Mouse (Mus musculus): ENCODE measurements at regions not wholly inside any gene's neighbourhood (a gene's known extent, or its start where the extent isn't known, plus 50 kb on each side); places are given as distances from the start of the nearest gene placed in this dataset.
A peak's percentile ranks its signal among the peaks of the same experiment; 100 is the strongest.

GRCm38 (mm10) chr3:45523281-45523680, 145.1 kb downstream of the Pcdh10 start:
- Histone ChIP-seq H3K4me3 (ENCODE audit: low read length) (no peak overlapping the region), H3K27ac (ENCODE audit: low read length) (no peak overlapping the region), H3K4me2 (replicated peaks; ENCODE audit: low read depth, low read length) (no peak overlapping the region), H3K9ac (replicated peaks; ENCODE audit: low read length) (no peak overlapping the region), H3K27me3 (ENCODE audit: insufficient read depth, low read length) (no peaks in the 10 kb centered on the region), H3K4me1 (ENCODE audit: insufficient read depth, low read length) (no peaks in the 10 kb centered on the region), H3K36me3 (ENCODE audit: insufficient read depth, low read length) (no peaks in the 10 kb centered on the region), H3K9me3 (ENCODE audit: low read length) (no peaks in the 10 kb centered on the region)
- ATAC-seq (ENCODE audit: low FRiP score, low TSS enrichment): no peak
- WGBS: 76% methylated on average over 4 of the region's 4 CpGs

GRCm38 (mm10) chr3:45547091-45547490, 168.9 kb downstream of the Pcdh10 start:
- Histone ChIP-seq H3K9me3 (ENCODE audit: low read length) (no peaks in the 10 kb centered on the region), H3K9ac (replicated peaks; ENCODE audit: low read length) (no peak overlapping the region), H3K4me2 (replicated peaks; ENCODE audit: low read depth, low read length) (no peak overlapping the region), H3K4me3 (ENCODE audit: low read length) (no peak overlapping the region), H3K27me3 (ENCODE audit: insufficient read depth, low read length) (no peaks in the 10 kb centered on the region), H3K4me1 (ENCODE audit: insufficient read depth, low read length) (no peaks in the 10 kb centered on the region), H3K27ac (ENCODE audit: low read length) (no peak overlapping the region), H3K36me3 (ENCODE audit: insufficient read depth, low read length) (no peaks in the 10 kb centered on the region)
- no peak for ATAC-seq (ENCODE audit: low FRiP score, low TSS enrichment)
- WGBS: 93% methylated on average over 3 of the region's 3 CpGs

GRCm38 (mm10) chr3:45555736-45556135, 177.5 kb downstream of the Pcdh10 start:
- Histone ChIP-seq H3K9me3 (ENCODE audit: low read length) (no peaks in the 10 kb centered on the region), H3K9ac (replicated peaks; ENCODE audit: low read length) (no peak overlapping the region), H3K36me3 (ENCODE audit: insufficient read depth, low read length) (no peaks in the 10 kb centered on the region), H3K4me2 (replicated peaks; ENCODE audit: low read depth, low read length) (no peak overlapping the region), H3K27ac (ENCODE audit: low read length) (no peak overlapping the region), H3K4me1 (ENCODE audit: insufficient read depth, low read length) (no peaks in the 10 kb centered on the region), H3K4me3 (ENCODE audit: low read length) (no peak overlapping the region), H3K27me3 (ENCODE audit: insufficient read depth, low read length) (no peaks in the 10 kb centered on the region)
- WGBS: 31% methylated on average over 1 of the region's 1 CpGs
- 0 out of 2 replicates have a peak, but pooled peaks have one; percentile 71 for ATAC-seq (ENCODE audit: low FRiP score, low TSS enrichment)

GRCm38 (mm10) chr3:45572995-45573394, 194.8 kb downstream of the Pcdh10 start:
- no peak overlapping the region for H3K4me3 ChIP-seq (ENCODE audit: low read length)
- no peak overlapping the region for H3K4me2 ChIP-seq (replicated peaks; ENCODE audit: low read depth, low read length)
- H3K9me3 ChIP-seq (ENCODE audit: low read length): no peaks in the 10 kb centered on the region
- no peaks in the 10 kb centered on the region for H3K4me1 ChIP-seq (ENCODE audit: insufficient read depth, low read length)
- 86% methylated on average over 1 of the region's 1 CpGs for WGBS
- H3K27ac ChIP-seq (ENCODE audit: low read length): no peak overlapping the region
- no peaks in the 10 kb centered on the region for H3K36me3 ChIP-seq (ENCODE audit: insufficient read depth, low read length)
- ATAC-seq (ENCODE audit: low FRiP score, low TSS enrichment): no peak
- H3K27me3 ChIP-seq (ENCODE audit: insufficient read depth, low read length): no peaks in the 10 kb centered on the region
- H3K9ac ChIP-seq (replicated peaks; ENCODE audit: low read length): no peak overlapping the region

- Histone ChIP-seq H3K36me3 (ENCODE audit: insufficient read depth, low read length) (no peaks in the 10 kb centered on the region), H3K27me3 (ENCODE audit: insufficient read depth, low read length) (no peaks in the 10 kb centered on the region), H3K4me2 (replicated peaks; ENCODE audit: low read depth, low read length) (no peak overlapping the region), H3K4me1 (ENCODE audit: insufficient read depth, low read length) (no peaks in the 10 kb centered on the region), H3K4me3 (ENCODE audit: low read length) (no peak overlapping the region), H3K9ac (replicated peaks; ENCODE audit: low read length) (no peak overlapping the region), H3K9me3 (ENCODE audit: low read length) (no peaks in the 10 kb centered on the region), H3K27ac (ENCODE audit: low read length) (no peak overlapping the region)
- ATAC-seq (ENCODE audit: low FRiP score, low TSS enrichment): no peak
- 89% methylated on average over 1 of the region's 1 CpGs for WGBS
Measured at GRCm38 (mm10) chr3:45577035-45577434, 198.8 kb downstream of the Pcdh10 start.

GRCm38 (mm10) chr3:45593561-45593960, 215.4 kb downstream of the Pcdh10 start:
- H3K4me3 ChIP-seq (ENCODE audit: low read length): no peak overlapping the region
- H3K4me2 ChIP-seq (replicated peaks; ENCODE audit: low read depth, low read length): no peak overlapping the region
- H3K9me3 ChIP-seq (ENCODE audit: low read length): no peaks in the 10 kb centered on the region
- ATAC-seq (ENCODE audit: low FRiP score, low TSS enrichment): no peak
- H3K27ac ChIP-seq (ENCODE audit: low read length): no peak overlapping the region
- H3K36me3 ChIP-seq (ENCODE audit: insufficient read depth, low read length): no peaks in the 10 kb centered on the region
- no peaks in the 10 kb centered on the region for H3K27me3 ChIP-seq (ENCODE audit: insufficient read depth, low read length)
- 10% methylated on average over 1 of the region's 1 CpGs for WGBS
- H3K9ac ChIP-seq (replicated peaks; ENCODE audit: low read length): no peak overlapping the region
- no peaks in the 10 kb centered on the region for H3K4me1 ChIP-seq (ENCODE audit: insufficient read depth, low read length)

- H3K27ac ChIP-seq (ENCODE audit: low read length): no peak overlapping the region
- ATAC-seq (ENCODE audit: low FRiP score, low TSS enrichment): no peak
- no peak overlapping the region for H3K4me3 ChIP-seq (ENCODE audit: low read length)
- no peaks in the 10 kb centered on the region for H3K36me3 ChIP-seq (ENCODE audit: insufficient read depth, low read length)
- no peak overlapping the region for H3K4me2 ChIP-seq (replicated peaks; ENCODE audit: low read depth, low read length)
- WGBS: 84% methylated on average over 2 of the region's 2 CpGs
- H3K9me3 ChIP-seq (ENCODE audit: low read length): no peaks in the 10 kb centered on the region
- H3K4me1 ChIP-seq (ENCODE audit: insufficient read depth, low read length): no peaks in the 10 kb centered on the region
- H3K9ac ChIP-seq (replicated peaks; ENCODE audit: low read length): no peak overlapping the region
- H3K27me3 ChIP-seq (ENCODE audit: insufficient read depth, low read length): no peaks in the 10 kb centered on the region
Measured at GRCm38 (mm10) chr3:45602278-45602677, 224.1 kb downstream of the Pcdh10 start.

- no peak for ATAC-seq (ENCODE audit: low FRiP score, low TSS enrichment)
- no peaks in the 10 kb centered on the region for H3K27me3 ChIP-seq (ENCODE audit: insufficient read depth, low read length)
- no peak overlapping the region for H3K27ac ChIP-seq (ENCODE audit: low read length)
- H3K9ac ChIP-seq (replicated peaks; ENCODE audit: low read length): no peak overlapping the region
- no peaks in the 10 kb centered on the region for H3K36me3 ChIP-seq (ENCODE audit: insufficient read depth, low read length)
- 55% methylated on average over 5 of the region's 5 CpGs for WGBS
- no peaks in the 10 kb centered on the region for H3K4me1 ChIP-seq (ENCODE audit: insufficient read depth, low read length)
- no peaks in the 10 kb centered on the region for H3K9me3 ChIP-seq (ENCODE audit: low read length)
- H3K4me2 ChIP-seq (replicated peaks; ENCODE audit: low read depth, low read length): no peak overlapping the region
- no peak overlapping the region for H3K4me3 ChIP-seq (ENCODE audit: low read length)
Measured at GRCm38 (mm10) chr3:45603151-45603550, 225.0 kb downstream of the Pcdh10 start.

GRCm38 (mm10) chr3:45620729-45621128, 242.5 kb downstream of the Pcdh10 start:
- H3K4me2 ChIP-seq (replicated peaks; ENCODE audit: low read depth, low read length): no peak overlapping the region
- H3K4me3 ChIP-seq (ENCODE audit: low read length): no peak overlapping the region
- H3K9ac ChIP-seq (replicated peaks; ENCODE audit: low read length): no peak overlapping the region
- no peaks in the 10 kb centered on the region for H3K27me3 ChIP-seq (ENCODE audit: insufficient read depth, low read length)
- H3K36me3 ChIP-seq (ENCODE audit: insufficient read depth, low read length): no peaks in the 10 kb centered on the region
- no peak for ATAC-seq (ENCODE audit: low FRiP score, low TSS enrichment)
- no peak overlapping the region for H3K27ac ChIP-seq (ENCODE audit: low read length)
- no peaks in the 10 kb centered on the region for H3K4me1 ChIP-seq (ENCODE audit: insufficient read depth, low read length)
- no peaks in the 10 kb centered on the region for H3K9me3 ChIP-seq (ENCODE audit: low read length)

GRCm38 (mm10) chr3:45645856-45646450, 267.8 kb downstream of the Pcdh10 start:
- no peaks in the 10 kb centered on the region for H3K9me3 ChIP-seq (ENCODE audit: low read length)
- H3K27ac ChIP-seq (ENCODE audit: low read length): no peak overlapping the region
- H3K27me3 ChIP-seq (ENCODE audit: insufficient read depth, low read length): no peaks in the 10 kb centered on the region
- no peak overlapping the region for H3K4me3 ChIP-seq (ENCODE audit: low read length)
- ATAC-seq (ENCODE audit: low FRiP score, low TSS enrichment): no peak
- H3K9ac ChIP-seq (replicated peaks; ENCODE audit: low read length): no peak overlapping the region
- 29% methylated on average over 6 of the region's 6 CpGs for whole genome bisulfite sequencing
- no peaks in the 10 kb centered on the region for H3K36me3 ChIP-seq (ENCODE audit: insufficient read depth, low read length)
- no peak overlapping the region for H3K4me2 ChIP-seq (replicated peaks; ENCODE audit: low read depth, low read length)
- no peaks in the 10 kb centered on the region for H3K4me1 ChIP-seq (ENCODE audit: insufficient read depth, low read length)
